Mouse (Mus musculus): ENCODE measurements around the gene Vps50.

DNA sequence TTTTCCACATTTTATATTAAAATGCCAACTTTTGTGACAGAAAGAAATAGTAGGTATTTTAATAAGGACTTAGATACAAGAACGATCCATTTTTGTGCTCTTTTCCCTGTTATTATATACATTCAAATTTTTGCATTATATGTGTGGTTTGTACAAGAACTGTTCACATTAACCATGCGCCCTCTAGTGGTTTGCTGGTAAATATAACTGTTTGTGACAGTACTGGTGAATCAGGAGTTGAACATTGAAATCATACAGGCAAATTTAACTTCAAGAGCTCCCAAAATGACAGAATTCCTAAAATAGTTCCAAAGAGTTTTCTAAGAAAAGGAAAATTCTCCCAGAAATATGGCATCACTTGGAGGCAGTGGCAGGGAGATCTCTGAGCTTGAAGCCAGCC lies 2.0 kb upstream of the Vps50 start:
- TF ChIP-seq CTCF (conservative IDR thresholded peaks at IDR 0.05 in 1 of 2, IDR thresholded peaks at IDR 0.05 in 1 of 2; ENCODE audit: low read depth in 2 of 2, low read length in 2 of 2), result peak; percentile 51 to 72
- no peak for TF ChIP-seq MAX (IDR thresholded peaks at IDR 0.05; ENCODE audit: low read length)
- no peak for TF ChIP-seq EP300 (IDR thresholded peaks at IDR 0.05; ENCODE audit: low read length)
- TF ChIP-seq ZKSCAN1 (IDR thresholded peaks at IDR 0.05; ENCODE audit: borderline replicate concordance, low read depth, low read length), result no peak
- TF ChIP-seq ETS1 (conservative IDR thresholded peaks at IDR 0.05; ENCODE audit: low read depth, low read length), result no peak
- TF ChIP-seq BHLHE40 (IDR thresholded peaks at IDR 0.05; ENCODE audit: low read depth, low read length), result no peak
- peak; percentile 41; the same call in 1 of the 2 replicates for TF ChIP-seq HCFC1 (IDR thresholded peaks at IDR 0.05; ENCODE audit: low read depth, low read length)
- TF ChIP-seq ZC3H11A (IDR thresholded peaks at IDR 0.05; ENCODE audit: low read depth, low read length), result no peak

Measured in CH12.LX (cell line).